Mouse (Mus musculus): ENCODE data around the gene Dusp2.

- TF ChIP-seq GATA1 (IDR thresholded peaks at IDR 0.05; ENCODE audit: borderline replicate concordance, low read length) (no peak), CTCF (IDR thresholded peaks at IDR 0.05; ENCODE audit: low read depth, low read length) (no peak), TAL1 (conservative IDR thresholded peaks at IDR 0.05; ENCODE audit: low read depth, low read length) (no peak)
Observed at GRCm38 (mm10) chr2:127298056-127298455, 37.9 kb upstream of the Dusp2 start.
